In the genomic region with DNA sequence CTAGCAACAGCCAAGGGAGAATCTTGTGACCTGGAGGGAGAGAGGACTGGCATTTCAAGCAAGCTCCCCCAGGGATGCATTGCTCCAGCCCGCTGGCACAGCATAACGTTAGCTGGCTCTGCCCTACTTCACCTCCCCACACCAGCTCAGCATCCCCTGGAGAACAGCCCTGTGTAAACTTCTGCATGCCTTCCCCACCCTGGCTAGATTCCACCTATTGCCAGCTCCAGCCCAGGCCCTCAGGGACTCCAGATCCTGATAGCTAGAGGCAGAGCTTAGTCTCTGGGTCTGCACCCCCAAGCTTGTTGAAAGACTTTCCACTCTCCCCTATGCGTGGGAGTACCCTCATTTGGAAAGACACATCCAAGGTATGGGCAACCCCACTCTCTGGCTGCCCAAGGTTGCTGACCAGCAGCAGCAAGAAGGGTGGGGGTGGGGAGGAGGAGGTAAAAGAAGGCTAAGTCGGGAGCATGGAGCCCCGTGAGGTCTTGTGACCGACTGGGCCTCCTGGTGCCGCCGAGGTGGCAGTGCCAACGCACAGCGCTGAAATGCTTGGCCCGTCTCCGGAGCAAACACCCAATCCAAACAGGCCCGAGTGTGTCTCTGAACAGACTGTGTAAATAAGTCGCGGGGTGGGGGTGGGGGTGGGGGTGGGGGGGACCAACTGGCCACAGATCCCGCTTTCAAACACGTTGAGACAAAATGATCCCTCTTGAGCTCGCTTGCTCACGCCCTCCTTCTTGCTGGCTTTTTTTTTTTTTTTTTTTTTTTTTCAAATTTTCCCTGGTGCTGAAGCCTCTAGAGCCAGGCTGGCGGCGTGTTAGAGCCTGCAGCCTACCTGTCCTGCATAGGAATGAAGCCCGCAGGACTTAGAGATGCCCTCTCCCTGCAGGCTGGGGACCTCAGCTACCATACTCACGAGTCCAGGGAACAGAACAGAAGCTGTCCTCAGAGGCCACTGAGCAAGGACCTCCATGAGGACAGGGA, we compare ENCODE assay signal across 9 mouse cellular contexts.
DNase-seq lines count a peak whose midpoint lies in the region; ATAC-seq and TF ChIP-seq lines count a peak whose summit lies in the region.
"Had no signal": no experiment of that assay in that cellular context is flagged by ENCODE, and none has a peak within 500 bp of the region (broad histone marks: within the 10 kb centered on the region; RNA-seq: fewer than 3 reads in every experiment).

No protein-coding gene starts in this region.

- H3K4me1 ChIP-seq in limb, embryonic 10.5 days, result peaks cover 25% of the 10 kb centered on the region
- no peaks in the 10 kb centered on the region for H3K4me1 ChIP-seq in midbrain, postnatal 0 days (ENCODE audit: insufficient read depth, low read length)

- WGBS in limb, embryonic 10.5 days, result 79% methylated on average over 23 of the region's 23 CpGs
- 67% methylated on average over 23 of the region's 23 CpGs for WGBS in midbrain, postnatal 0 days

- ATAC-seq in midbrain, postnatal 0 days (ENCODE audit: low FRiP score), result peak; percentile 70; the same call in 1 of the 2 replicates
- no peak for ATAC-seq in monocyte, adult 5-6 weeks (replicated peaks; ENCODE audit: insufficient number of reproducible peaks, low FRiP score, low TSS enrichment, poor library complexity, severe bottlenecking)
- no peak for ATAC-seq in CD4-positive, CD25-positive, alpha-beta regulatory T cell, adult 4 months

- DNase-seq in adrenal gland, postnatal 10 days, result peak; percentile 77
- DNase-seq in adrenal gland, postnatal 4 days (ENCODE audit: low spot score in 2 of 2), result no peak
- DNase-seq in ovary, postnatal 36 days (ENCODE audit: low spot score), result peak; percentile 28
- DNase-seq in ovary, adult 18-20 months (ENCODE audit: low spot score), result no peak
- DNase-seq in limb, embryonic 10.5 days (ENCODE audit: low spot score), result no peak
- peak; percentile 70 for DNase-seq in midbrain, postnatal 0 days (ENCODE audit: low spot score)

- H3K4me3 ChIP-seq in limb, embryonic 10.5 days, result no peak overlapping the region
- no peak overlapping the region for H3K4me3 ChIP-seq in midbrain, postnatal 0 days (ENCODE audit: low read depth, low read length)
- H3K4me3 ChIP-seq: neural tube, embryonic 12.5 days had no signal

- no peaks in the 10 kb centered on the region for H3K27me3 ChIP-seq in limb, embryonic 10.5 days (ENCODE audit: low read depth, poor library complexity, severe bottlenecking)
- no peaks in the 10 kb centered on the region for H3K27me3 ChIP-seq in midbrain, postnatal 0 days (ENCODE audit: insufficient read depth, low read length)
- H3K27me3 ChIP-seq: neural tube, embryonic 12.5 days had no signal

- H3K9me3 ChIP-seq in limb, embryonic 10.5 days (replicated peaks), result no peaks in the 10 kb centered on the region
- no peaks in the 10 kb centered on the region for H3K9me3 ChIP-seq in midbrain, postnatal 0 days (ENCODE audit: low read length)
- H3K9me3 ChIP-seq: neural tube, embryonic 12.5 days had no signal

- H3K4me2 ChIP-seq in midbrain, postnatal 0 days (ENCODE audit: low read depth, low read length, poor library complexity, severe bottlenecking), result no peak overlapping the region
- H3K4me2 ChIP-seq: neural tube, embryonic 12.5 days had no signal

- TF ChIP-seq CTCF in midbrain, postnatal 0 days (IDR thresholded peaks at IDR 0.05), result no peak

- peak overlapping the region; percentile 44; the same call in 1 of the 2 replicates for H3K27ac ChIP-seq in limb, embryonic 10.5 days
- H3K27ac ChIP-seq in midbrain, postnatal 0 days (ENCODE audit: low read depth, low read length), result peak overlapping the region; percentile 26; the same call in 1 of the 2 replicates
- H3K27ac ChIP-seq: neural tube, embryonic 12.5 days had no signal

- peaks cover 33% of the 10 kb centered on the region for H3K36me3 ChIP-seq in limb, embryonic 10.5 days
- no peaks in the 10 kb centered on the region for H3K36me3 ChIP-seq in midbrain, postnatal 0 days (ENCODE audit: insufficient read depth, low read length)

- H3K9ac ChIP-seq in midbrain, postnatal 0 days (replicated peaks; ENCODE audit: low read length, poor library complexity, severe bottlenecking), result no peak overlapping the region
- H3K9ac ChIP-seq: neural tube, embryonic 12.5 days had no signal

Comparison
In these comparisons a context has a peak if more than half of its experiments do, and no peak if none do; other contexts are left out.
1. DNase-seq: peak in adrenal gland, postnatal 10 days (single experiment), ovary, postnatal 36 days (single experiment) and midbrain, postnatal 0 days (single experiment); none in adrenal gland, postnatal 4 days (0 of 2), ovary, adult 18-20 months (single experiment) and limb, embryonic 10.5 days (single experiment).